Comparison of ENCODE assay signal across 19 mouse cellular contexts in the genomic region with DNA sequence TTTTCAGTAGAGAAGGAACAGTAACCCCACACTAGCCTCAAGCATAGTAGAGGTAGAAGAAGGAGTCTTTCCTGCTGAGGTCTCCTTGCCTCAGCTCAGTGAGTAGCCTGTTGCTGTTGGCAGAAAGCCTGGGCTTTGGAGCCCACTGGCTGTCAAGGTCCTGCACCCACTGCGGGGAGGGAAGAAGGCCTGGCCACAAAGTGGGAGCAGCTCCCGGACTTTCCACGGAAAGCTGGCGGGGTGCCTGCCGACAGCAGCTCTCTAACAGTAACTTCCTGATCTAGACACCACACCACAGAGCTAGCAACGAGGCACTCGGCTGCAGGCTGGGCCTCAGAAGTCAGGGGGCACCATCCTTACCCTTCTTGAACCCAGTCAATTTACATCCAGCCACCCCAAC. TPM values are rescaled to one million over a fixed set of nuclear protein-coding genes. Genes with fewer than 3 reads are reported as not detected.
DNase-seq lines count a peak whose midpoint lies in the region; ATAC-seq lines count a peak whose summit lies in the region.
"Had no signal": no experiment of that assay in that cellular context is flagged by ENCODE, and none has a peak within 500 bp of the region (broad histone marks: within the 10 kb centered on the region; RNA-seq: fewer than 3 reads in every experiment).

No protein-coding gene starts in this region.

- peak overlapping the region; percentile 67 for H3K27ac ChIP-seq in heart, embryonic 13.5 days (replicated peaks)
- 0 out of 2 replicates have a peak overlapping the region, but pooled peaks have one; percentile 35 for H3K27ac ChIP-seq in kidney, embryonic 15.5 days
- H3K27ac ChIP-seq: embryonic facial prominence, embryonic 12.5 days; forebrain, embryonic 13.5 days; left cerebral cortex, adult 2 months; macrophage had no signal

- peaks cover 63% of the 10 kb centered on the region for H3K36me3 ChIP-seq in heart, embryonic 13.5 days
- H3K36me3 ChIP-seq in kidney, embryonic 15.5 days: peaks cover 59% of the 10 kb centered on the region

- intact Hi-C loops in heart, postnatal 25 days (cut with DNase I): no loop called here
- intact Hi-C loops in left cerebral cortex, postnatal 4 days (cut with DNase I): loop anchor here (5.0 kb wide), 1 partner anchor 118 kb away; a partner anchor contains a TSS

- WGBS in heart, embryonic 13.5 days: 64% methylated on average over 7 of the region's 7 CpGs
- WGBS in kidney, embryonic 15.5 days: 70% methylated on average over 7 of the region's 7 CpGs

- no peak overlapping the region for H3K9ac ChIP-seq in heart, embryonic 13.5 days
- no peak overlapping the region for H3K9ac ChIP-seq in kidney, embryonic 15.5 days
- H3K9ac ChIP-seq: embryonic facial prominence, embryonic 12.5 days; forebrain, embryonic 13.5 days; limb, embryonic 13.5 days had no signal

- no peak for ATAC-seq in heart, embryonic 13.5 days (ENCODE audit: extremely low read depth, insufficient number of reproducible peaks, low FRiP score, low TSS enrichment)
- no peak for ATAC-seq in kidney, embryonic 15.5 days (replicated peaks; ENCODE audit: low FRiP score)
- ATAC-seq: forebrain, embryonic 13.5 days had no signal

- no peaks in the 10 kb centered on the region for H3K27me3 ChIP-seq in heart, embryonic 13.5 days (replicated peaks)
- H3K27me3 ChIP-seq in kidney, embryonic 15.5 days: no peaks in the 10 kb centered on the region
- H3K27me3 ChIP-seq: embryonic facial prominence, embryonic 12.5 days; forebrain, embryonic 13.5 days; limb, embryonic 13.5 days had no signal

- H3K4me1 ChIP-seq in heart, embryonic 13.5 days: peaks cover 35% of the 10 kb centered on the region
- peaks cover 45% of the 10 kb centered on the region for H3K4me1 ChIP-seq in kidney, embryonic 15.5 days

- no peak overlapping the region for H3K4me3 ChIP-seq in heart, embryonic 13.5 days
- no peak overlapping the region for H3K4me3 ChIP-seq in kidney, embryonic 15.5 days (replicated peaks)
- H3K4me3 ChIP-seq: embryonic facial prominence, embryonic 12.5 days; forebrain, embryonic 13.5 days; left cerebral cortex, adult 2 months; limb, embryonic 13.5 days had no signal

- H3K4me2 ChIP-seq in heart, embryonic 13.5 days: no peak overlapping the region
- no peak overlapping the region for H3K4me2 ChIP-seq in kidney, embryonic 15.5 days
- H3K4me2 ChIP-seq: embryonic facial prominence, embryonic 12.5 days; forebrain, embryonic 13.5 days; limb, embryonic 13.5 days had no signal

- peak; percentile 64 for DNase-seq in adrenal gland, adult 2 months
- DNase-seq in adrenal gland, postnatal 4 days (ENCODE audit: low spot score in 2 of 2): no peak
- DNase-seq in heart, postnatal 25 days (ENCODE audit: low spot score): no peak
- DNase-seq in NIH3T3 (ENCODE audit: low read depth): peak; percentile 21
- DNase-seq in urinary bladder, postnatal 10 days (ENCODE audit: low spot score): no peak
- DNase-seq in left cerebral cortex, postnatal 4 days: no peak
- DNase-seq: cerebellum, adult 11-12 months; lung, adult 2 months; midbrain, embryonic 14.5 days; right cerebral cortex, postnatal 25 days had no signal

- no peaks in the 10 kb centered on the region for H3K9me3 ChIP-seq in heart, embryonic 13.5 days
- H3K9me3 ChIP-seq in kidney, embryonic 15.5 days (replicated peaks): no peaks in the 10 kb centered on the region
- H3K9me3 ChIP-seq: embryonic facial prominence, embryonic 12.5 days; forebrain, embryonic 13.5 days; limb, embryonic 13.5 days had no signal

RNA-seq across cellular contexts. Expression of a gene that starts 4.2 kb away (rescaled TPM):
- 10 to 100 TPM in 1 of 2 experiments, 1 to 10 TPM in 1; 8.9 to 10.1 TPM for total RNA-seq in adrenal gland, adult 2 months (2021)
- 10.1 and 10.2 TPM in 2 replicates for polyA plus RNA-seq in adrenal gland, adult 2 months (2012; rRNA removed)
- 10 to 100 TPM; 31.1 to 36.7 TPM for total RNA-seq in adrenal gland, postnatal 4 days (2021)
- polyA plus RNA-seq in heart, embryonic 13.5 days (2015; fragmentation: Nextera tagmentation; extraction: Ambion mirVana): 15.6 and 16.2 TPM in 2 replicates
- 1 to 10 TPM; 6.1 to 7.2 TPM for total RNA-seq in heart, postnatal 25 days (2021)
- polyA plus RNA-seq in kidney, embryonic 15.5 days (2015; fragmentation: Nextera tagmentation; extraction: Ambion mirVana): 14.9 and 20.5 TPM in 2 replicates
- 100 to 1,000 TPM in 1 of 2 experiments, 10 to 100 TPM in 1; 99.0 to 109 TPM for total RNA-seq in left cerebral cortex, postnatal 4 days (2021)
- total RNA-seq: granulocyte monocyte progenitor cell, adult 5-6 weeks; hematopoietic stem cell, adult 5-6 weeks had no signal

RNA-seq across cellular contexts. Expression of a gene that starts 8.0 kb away (rescaled TPM):
- 10 to 100 TPM; 74.4 to 74.6 TPM for total RNA-seq in adrenal gland, adult 2 months (2021)
- 40.2 and 43.9 TPM in 2 replicates for polyA plus RNA-seq in adrenal gland, adult 2 months (2012; rRNA removed)
- 10 to 100 TPM; 60.8 to 61.2 TPM for total RNA-seq in adrenal gland, postnatal 4 days (2021)
- polyA plus RNA-seq in heart, embryonic 13.5 days (2015; fragmentation: Nextera tagmentation; extraction: Ambion mirVana): 32.7 and 34.8 TPM in 2 replicates
- total RNA-seq in heart, postnatal 25 days (2021): 10 to 100 TPM; 18.2 to 20.9 TPM
- polyA plus RNA-seq in kidney, embryonic 15.5 days (2015; fragmentation: Nextera tagmentation; extraction: Ambion mirVana): 41.4 and 44.0 TPM in 2 replicates
- total RNA-seq in left cerebral cortex, postnatal 4 days (2021): 10 to 100 TPM; 61.3 to 62.2 TPM

RNA-seq across cellular contexts. Expression of a gene that starts 16.2 kb away (rescaled TPM):
- 100 to 1,000 TPM; 150 to 174 TPM for total RNA-seq in adrenal gland, adult 2 months (2021)
- polyA plus RNA-seq in adrenal gland, adult 2 months (2012; rRNA removed): 252 and 300 TPM in 2 replicates
- 100 to 1,000 TPM; 179 to 182 TPM for total RNA-seq in adrenal gland, postnatal 4 days (2021)
- 125 and 126 TPM in 2 replicates for polyA plus RNA-seq in heart, embryonic 13.5 days (2015; fragmentation: Nextera tagmentation; extraction: Ambion mirVana)
- 10 to 100 TPM; 62.3 to 62.6 TPM for total RNA-seq in heart, postnatal 25 days (2021)
- polyA plus RNA-seq in kidney, embryonic 15.5 days (2015; fragmentation: Nextera tagmentation; extraction: Ambion mirVana): 211 and 219 TPM in 2 replicates
- 100 to 1,000 TPM in 1 of 2 experiments, 10 to 100 TPM in 1; 99.1 to 106 TPM for total RNA-seq in left cerebral cortex, postnatal 4 days (2021)

RNA-seq across cellular contexts. Expression of a gene that starts 18.1 kb away (rescaled TPM):
- under 1 TPM; 0.24 to 0.32 TPM for total RNA-seq in adrenal gland, adult 2 months (2021)
- 0.53 and 0.85 TPM in 2 replicates for polyA plus RNA-seq in adrenal gland, adult 2 months (2012; rRNA removed)
- total RNA-seq in adrenal gland, postnatal 4 days (2021): 1 to 10 TPM; 1.2 to 8.9 TPM
- polyA plus RNA-seq in heart, embryonic 13.5 days (2015; fragmentation: Nextera tagmentation; extraction: Ambion mirVana): 0.59 and 1.1 TPM in 2 replicates
- total RNA-seq in heart, postnatal 25 days (2021): under 1 TPM; 0.22 to 0.39 TPM
- polyA plus RNA-seq in kidney, embryonic 15.5 days (2015; fragmentation: Nextera tagmentation; extraction: Ambion mirVana): 12.0 and 12.3 TPM in 2 replicates
- total RNA-seq in left cerebral cortex, postnatal 4 days (2021): 1 to 10 TPM; 1.0 to 2.0 TPM
- total RNA-seq: granulocyte monocyte progenitor cell, adult 5-6 weeks had no signal
- polyA plus RNA-seq: macrophage had no signal

RNA-seq across cellular contexts. Expression of a gene that starts 27.8 kb away (rescaled TPM):
- 10 to 100 TPM; 15.2 to 16.3 TPM for total RNA-seq in adrenal gland, adult 2 months (2021)
- 80.2 and 84.4 TPM in 2 replicates for polyA plus RNA-seq in adrenal gland, adult 2 months (2012; rRNA removed)
- 10 to 100 TPM; 27.2 to 34.1 TPM for total RNA-seq in adrenal gland, postnatal 4 days (2021)
- 12.8 and 13.5 TPM in 2 replicates for polyA plus RNA-seq in heart, embryonic 13.5 days (2015; fragmentation: Nextera tagmentation; extraction: Ambion mirVana)
- 1 to 10 TPM; 5.2 to 5.7 TPM for total RNA-seq in heart, postnatal 25 days (2021)
- 37.1 and 50.4 TPM in 2 replicates for polyA plus RNA-seq in kidney, embryonic 15.5 days (2015; fragmentation: Nextera tagmentation; extraction: Ambion mirVana)
- total RNA-seq in left cerebral cortex, postnatal 4 days (2021): 10 to 100 TPM; 51.4 to 56.2 TPM

Comparison
In these comparisons a context has a peak if more than half of its experiments do, and no peak if none do; other contexts are left out.
1. DNase-seq: peak in adrenal gland, adult 2 months (single experiment) and NIH3T3 (single experiment); none in adrenal gland, postnatal 4 days (0 of 2), heart, postnatal 25 days (single experiment), urinary bladder, postnatal 10 days (single experiment) and left cerebral cortex, postnatal 4 days (single experiment).